Mouse (Mus musculus): ENCODE results near the gene Lrrc8b. TPM values are rescaled to one million over a fixed set of nuclear protein-coding genes. Genes with fewer than 3 reads are reported as not detected.

Lrrc8b gene
- polyA plus RNA-seq, 1 experiment from 2014 or later, result 17.6 TPM

GRCm38 (mm10) chr5:105527477-105528331 lies 112.1 kb downstream of the Lrrc8b start:
- Histone ChIP-seq H3K27me3 (replicated peaks; ENCODE audit: control insufficient read depth, insufficient read depth, low read length) (no peaks in the 10 kb centered on the region), H3K27ac (ENCODE audit: low read length) (no peak overlapping the region), H3K9ac (replicated peaks; ENCODE audit: low read depth, low read length) (no peak overlapping the region), H3K4me1 (replicated peaks; ENCODE audit: control insufficient read depth, insufficient read depth, low read length) (no peaks in the 10 kb centered on the region), H3K9me3 (ENCODE audit: control insufficient read depth, low read length) (no peaks in the 10 kb centered on the region), H3K36me3 (ENCODE audit: control insufficient read depth, insufficient read depth) (no peaks in the 10 kb centered on the region), H3K4me2 (ENCODE audit: low read length) (no peak overlapping the region), H3K4me3 (replicated peaks; ENCODE audit: low read length) (no peak overlapping the region)
- no peak for ATAC-seq
- 94% methylated on average over 23 of the region's 23 CpGs for WGBS

GRCm38 (mm10) chr5:105530576-105530975 lies 115.0 kb downstream of the Lrrc8b start:
- Histone ChIP-seq H3K36me3 (ENCODE audit: control insufficient read depth, insufficient read depth) (no peaks in the 10 kb centered on the region), H3K27me3 (replicated peaks; ENCODE audit: control insufficient read depth, insufficient read depth, low read length) (no peaks in the 10 kb centered on the region), H3K9me3 (ENCODE audit: control insufficient read depth, low read length) (no peaks in the 10 kb centered on the region), H3K4me3 (replicated peaks; ENCODE audit: low read length) (no peak overlapping the region), H3K4me1 (replicated peaks; ENCODE audit: control insufficient read depth, insufficient read depth, low read length) (no peaks in the 10 kb centered on the region), H3K9ac (replicated peaks; ENCODE audit: low read depth, low read length) (no peak overlapping the region), H3K27ac (ENCODE audit: low read length) (no peak overlapping the region), H3K4me2 (ENCODE audit: low read length) (no peak overlapping the region)
- WGBS, result 70% methylated on average over 6 of the region's 6 CpGs
- no peak for ATAC-seq

GRCm38 (mm10) chr5:105535186-105535585 lies 119.6 kb downstream of the Lrrc8b start:
- no peak overlapping the region for H3K4me2 ChIP-seq (ENCODE audit: low read length)
- no peaks in the 10 kb centered on the region for H3K36me3 ChIP-seq (ENCODE audit: control insufficient read depth, insufficient read depth)
- 90% methylated on average over 3 of the region's 3 CpGs for WGBS
- H3K4me3 ChIP-seq (replicated peaks; ENCODE audit: low read length), result no peak overlapping the region
- ATAC-seq, result no peak
- H3K9ac ChIP-seq (replicated peaks; ENCODE audit: low read depth, low read length), result no peak overlapping the region
- H3K4me1 ChIP-seq (replicated peaks; ENCODE audit: control insufficient read depth, insufficient read depth, low read length), result no peaks in the 10 kb centered on the region
- H3K9me3 ChIP-seq (ENCODE audit: control insufficient read depth, low read length), result no peaks in the 10 kb centered on the region
- no peaks in the 10 kb centered on the region for H3K27me3 ChIP-seq (replicated peaks; ENCODE audit: control insufficient read depth, insufficient read depth, low read length)
- no peak overlapping the region for H3K27ac ChIP-seq (ENCODE audit: low read length)

- Histone ChIP-seq H3K36me3 (ENCODE audit: control insufficient read depth, insufficient read depth) (no peaks in the 10 kb centered on the region), H3K9ac (replicated peaks; ENCODE audit: low read depth, low read length) (no peak overlapping the region), H3K27ac (ENCODE audit: low read length) (no peak overlapping the region), H3K4me3 (replicated peaks; ENCODE audit: low read length) (no peak overlapping the region), H3K4me1 (replicated peaks; ENCODE audit: control insufficient read depth, insufficient read depth, low read length) (no peaks in the 10 kb centered on the region), H3K9me3 (ENCODE audit: control insufficient read depth, low read length) (no peaks in the 10 kb centered on the region), H3K4me2 (ENCODE audit: low read length) (no peak overlapping the region), H3K27me3 (replicated peaks; ENCODE audit: control insufficient read depth, insufficient read depth, low read length) (no peaks in the 10 kb centered on the region)
- ATAC-seq, result no peak
- WGBS, result 88% methylated on average over 2 of the region's 2 CpGs
Observed at GRCm38 (mm10) chr5:105536172-105536571, 120.6 kb downstream of the Lrrc8b start.

GRCm38 (mm10) chr5:105537101-105537723 lies 121.6 kb downstream of the Lrrc8b start:
- Histone ChIP-seq H3K4me2 (ENCODE audit: low read length) (no peak overlapping the region), H3K27ac (ENCODE audit: low read length) (no peak overlapping the region), H3K27me3 (replicated peaks; ENCODE audit: control insufficient read depth, insufficient read depth, low read length) (no peaks in the 10 kb centered on the region), H3K4me3 (replicated peaks; ENCODE audit: low read length) (no peak overlapping the region), H3K9me3 (ENCODE audit: control insufficient read depth, low read length) (no peaks in the 10 kb centered on the region), H3K4me1 (replicated peaks; ENCODE audit: control insufficient read depth, insufficient read depth, low read length) (no peaks in the 10 kb centered on the region), H3K36me3 (ENCODE audit: control insufficient read depth, insufficient read depth) (no peaks in the 10 kb centered on the region), H3K9ac (replicated peaks; ENCODE audit: low read depth, low read length) (no peak overlapping the region)
- 77% methylated on average over 11 of the region's 11 CpGs for WGBS
- no peak for ATAC-seq

Other genes starting within 250 kb of the Lrrc8b start
- 0.18 and 0.58 TPM in 2 replicates for gene Gbp10, start 176.2 kb upstream of the Lrrc8b start, polyA plus RNA-seq (2015; fragmentation: Nextera tagmentation; extraction: Ambion mirVana)
- gene Gm43302, start 122.1 kb upstream of the Lrrc8b start, polyA plus RNA-seq (2015; fragmentation: Nextera tagmentation; extraction: Ambion mirVana), result 0.11 and 0.28 TPM in 2 replicates
- gene Gbp6, start 122.1 kb upstream of the Lrrc8b start, polyA plus RNA-seq (2015; fragmentation: Nextera tagmentation; extraction: Ambion mirVana), result 1.6 and 1.8 TPM in 2 replicates
- gene Lrrc8c, start 103.6 kb downstream of the Lrrc8b start, polyA plus RNA-seq (2015; fragmentation: Nextera tagmentation; extraction: Ambion mirVana), result 12.0 and 12.5 TPM in 2 replicates

Measured in forebrain, embryonic 16.5 days (tissue).